Mouse (Mus musculus) liver, embryonic 14.5 days (tissue): ENCODE data around the gene Tmem208.

Experiments
- CTCF ChIP-seq: IDR thresholded peaks from 2 replicates; pipeline ENCODE4 v1.5.1; 2016; ENCODE audit warnings: antibody characterized with exemption, low read depth, control low read depth
- EP300 ChIP-seq: IDR thresholded peaks from 2 replicates; pipeline ENCODE4 v1.6.1; 2016; ENCODE audit warnings: antibody characterized with exemption, low read depth

DNA sequence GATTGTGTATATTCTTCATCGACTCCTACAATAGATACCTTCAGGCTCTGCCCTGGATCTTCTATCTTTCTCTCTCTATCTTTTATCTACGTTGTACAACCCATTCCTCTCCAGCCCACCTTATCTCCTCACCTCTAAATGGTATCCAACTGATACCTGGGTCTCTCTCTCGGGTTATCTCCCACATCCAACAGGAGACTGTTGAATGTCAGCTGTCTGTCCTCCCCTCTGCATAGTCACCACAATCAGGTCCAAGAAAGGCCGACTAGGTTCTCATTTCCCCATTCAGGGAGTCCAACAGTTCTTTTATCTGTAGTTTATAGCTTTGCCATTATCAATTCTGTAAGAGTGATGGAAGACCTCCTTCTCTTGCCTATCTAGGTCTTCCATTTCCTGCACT lies 43.9 kb upstream of the Tmem208 start:
- TF ChIP-seq CTCF: no peak
- TF ChIP-seq EP300: no peak
